Mouse (Mus musculus): ENCODE measurements at regions not wholly inside any gene's neighbourhood (a gene's known extent, or its start where the extent isn't known, plus 50 kb on each side); places are given as distances from the start of the nearest gene placed in this dataset.

DNA sequence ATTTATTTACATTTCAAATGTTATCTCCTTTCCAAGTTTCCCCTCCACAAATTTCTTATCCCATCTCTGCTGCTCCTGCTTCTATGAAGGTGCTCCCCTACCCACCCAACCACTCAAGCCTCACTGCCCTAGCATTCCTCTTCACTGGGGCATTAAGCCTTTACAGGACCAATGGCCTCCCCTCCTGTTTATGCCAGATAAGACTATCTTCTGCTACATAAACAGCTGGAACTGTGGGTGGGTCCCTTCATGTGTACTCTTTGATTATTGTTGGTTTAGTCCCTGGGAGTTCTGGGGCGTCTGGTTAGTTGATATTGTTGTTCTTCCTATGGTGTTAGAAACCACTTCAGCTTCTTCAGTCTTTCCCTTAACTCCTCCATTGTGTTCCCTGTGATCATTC is 1164.1 kb upstream of the Got2 start:
- DNase-seq (ENCODE audit: extremely low spot score, low read depth, low spot score), result no peak

DNA sequence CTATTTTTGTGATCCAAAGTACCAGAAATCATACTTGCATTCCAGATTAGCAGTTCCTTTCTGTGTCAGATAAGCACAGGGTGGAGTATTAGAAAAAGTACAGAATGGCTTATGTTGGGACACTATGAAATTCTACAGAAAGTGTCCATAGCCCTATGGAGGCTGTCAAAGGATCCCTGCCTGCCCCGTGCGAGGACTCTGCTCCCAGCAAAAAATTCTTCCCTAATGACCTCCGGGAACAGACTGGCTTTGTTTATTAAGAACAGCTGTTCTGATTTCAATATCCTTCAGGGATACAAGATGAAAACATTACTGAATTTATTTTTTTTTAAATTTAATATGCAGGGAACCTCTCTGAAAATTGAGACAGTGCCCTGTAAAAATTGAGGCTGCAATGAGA is 1151.4 kb upstream of the Got2 start:
- DNase-seq (ENCODE audit: extremely low spot score, low read depth, low spot score), result peak; percentile 31

DNA sequence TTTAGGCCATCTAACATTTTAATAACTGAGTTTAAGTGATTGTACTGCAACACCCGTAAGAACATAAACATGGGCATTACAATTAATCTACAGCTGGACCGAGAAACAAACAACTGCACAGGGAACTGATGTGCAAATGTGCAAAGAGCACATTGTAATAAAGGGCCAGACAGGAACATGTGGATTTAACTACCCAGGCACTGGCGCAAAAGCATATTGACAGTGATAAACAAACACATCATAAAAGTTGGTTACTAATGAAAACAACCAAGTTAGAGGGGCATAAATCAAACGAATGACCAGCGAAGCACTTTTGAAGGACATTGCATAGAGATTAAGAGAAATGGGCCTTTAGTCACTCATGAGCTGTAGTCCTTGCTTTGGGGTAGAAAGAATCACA is 1150.5 kb upstream of the Got2 start:
- DNase-seq (ENCODE audit: extremely low spot score, low read depth, low spot score), result peak; percentile 86

DNA sequence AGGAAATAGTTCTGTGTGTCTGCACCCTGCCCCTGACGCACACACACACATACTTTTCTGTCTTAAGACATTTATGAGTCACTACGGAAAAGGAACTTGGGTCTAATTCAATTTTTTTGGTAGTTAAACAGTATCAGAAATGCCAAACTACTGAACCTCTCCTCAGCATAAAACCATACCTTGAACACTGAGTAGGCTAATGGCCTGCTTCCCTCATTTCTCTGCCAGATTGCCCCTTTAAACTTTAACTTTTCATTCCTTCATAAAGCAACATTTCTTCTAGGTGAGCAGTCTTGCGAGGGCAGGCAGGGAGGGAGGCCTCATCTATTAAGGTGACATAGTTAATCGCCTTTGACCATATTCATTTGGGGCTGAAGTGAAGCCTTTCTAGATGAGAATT is 1143.8 kb upstream of the Got2 start:
- no peak for DNase-seq (ENCODE audit: extremely low spot score, low read depth, low spot score)

DNA sequence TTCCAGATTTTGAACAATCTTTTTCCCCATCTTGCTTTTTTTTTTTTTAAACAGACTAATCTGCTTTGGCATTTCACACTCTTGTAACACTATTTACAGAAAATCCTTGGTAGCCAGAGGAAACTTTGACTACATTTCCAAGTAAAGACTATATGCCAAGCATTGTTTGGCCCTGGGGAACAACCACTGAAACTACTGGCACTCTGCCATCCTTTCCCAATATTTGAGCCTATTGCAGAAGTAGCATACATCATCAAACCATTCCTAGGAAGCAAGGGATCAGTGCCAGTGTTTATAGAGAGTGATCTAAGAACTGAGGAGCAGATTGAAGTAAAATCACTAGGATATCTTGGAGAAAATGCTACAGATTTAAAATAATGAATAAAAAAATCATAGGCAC is 1127.2 kb upstream of the Got2 start:
- DNase-seq (ENCODE audit: extremely low spot score, low read depth, low spot score), result no peak

DNA sequence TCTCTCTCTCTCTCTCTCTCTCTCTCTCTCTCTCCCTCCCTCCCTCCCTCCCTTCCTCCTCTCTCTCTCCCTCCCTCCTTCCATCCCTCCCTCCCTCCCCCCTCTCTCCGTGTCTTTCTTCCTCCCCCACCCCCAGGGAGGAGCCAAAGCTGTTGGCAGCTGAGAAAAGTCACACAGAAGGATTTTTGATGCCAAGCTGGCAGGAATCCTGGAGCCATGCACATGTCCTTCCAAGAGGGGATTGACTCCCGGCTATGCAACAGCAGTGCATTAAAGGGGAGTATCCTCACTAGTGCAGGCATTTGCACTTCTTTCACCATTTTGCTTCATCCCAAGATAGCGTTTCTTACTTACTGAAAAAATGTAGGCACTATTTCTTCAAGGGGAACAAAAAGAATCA is 1115.8 kb upstream of the Got2 start:
- no peak for DNase-seq (ENCODE audit: extremely low spot score, low read depth, low spot score)

DNA sequence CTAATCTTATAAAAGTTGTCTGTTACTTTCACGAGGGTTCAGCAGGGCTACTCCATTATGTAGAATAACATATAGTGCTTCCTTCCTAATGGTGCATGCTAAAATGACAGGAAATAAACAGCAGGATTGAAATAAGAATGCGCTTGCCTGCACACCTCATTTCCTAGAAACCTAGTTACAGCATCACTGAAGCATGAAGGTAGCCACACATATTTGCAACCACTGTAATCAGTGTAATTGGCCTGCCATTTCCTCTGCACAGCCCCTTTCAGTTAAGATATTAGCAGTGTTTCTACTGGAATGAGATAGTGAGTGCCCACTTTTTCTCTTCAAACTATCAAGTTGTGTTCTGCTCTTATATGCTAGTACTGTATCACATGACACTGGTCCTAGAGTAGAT is 1094.8 kb upstream of the Got2 start:
- DNase-seq (ENCODE audit: extremely low spot score, low read depth, low spot score), result no peak

All from hindlimb bud, embryonic 11.5 days (tissue).